Mouse (Mus musculus) heart, postnatal 0 days (tissue): ENCODE results near the gene Slc22a21.

Experiments
- CTCF ChIP-seq: IDR thresholded peaks from 2 replicates; pipeline ENCODE4 v1.5.1; 2016; ENCODE audit warnings: antibody characterized with exemption, control low read depth, low read depth
- EP300 ChIP-seq: IDR thresholded peaks from 2 replicates; pipeline ENCODE4 v1.6.1; 2016; ENCODE audit warnings: antibody characterized with exemption, low read depth

GRCm38 (mm10) chr11:53929741-53930140, 50.4 kb downstream of the Slc22a21 start:
- TF ChIP-seq CTCF (no peak), EP300 (no peak)
